Mouse (Mus musculus) left cerebral cortex, postnatal 10 days (tissue): ENCODE data around the gene Dmp1. TPM values are rescaled to one million over a fixed set of nuclear protein-coding genes. Genes with fewer than 3 reads are reported as not detected.

Experiments used
- DNase-seq, 2 experiments: peaks; one replicate each; pipeline ENCODE4 v3.0.0; 2021 to 2022; ENCODE audit warnings: low spot score in 2 of 2, mixed read lengths in 1 of 2; ENCODE audit errors: extremely low spot score in 1 of 2
- intact Hi-C: fragments of 180-260 bp; cut with DNase I; formaldehyde crosslinking; loops from one replicate; pipeline ENCODE4 v1.15.1; 2025
- total RNA-seq, 2 experiments: library from RNA; stranded (reverse); gene quantifications; 2 replicates each; pipeline ENCODE4 v1.2.3; 2021

Gene Dmp1
- total RNA-seq: under 1 TPM; 0.73 to 0.79 TPM

GRCm38 (mm10) chr5:104202351-104202750 is at the start of gene Dmp1:
TSS of gene Dmp1 (plus strand) at chr5:104202613.
- no peak for DNase-seq
- intact Hi-C loops: no loop called here

- DNase-seq: no peak
- intact Hi-C loops: no loop called here
Measured at GRCm38 (mm10) chr5:104157701-104158100, 44.7 kb upstream of the Dmp1 start.

GRCm38 (mm10) chr5:104158332-104159052 is 43.9 kb upstream of the Dmp1 start:
- DNase-seq: peak; percentile 36 to 48
- intact Hi-C loops: no loop called here

- intact Hi-C loops: no loop called here
- no peak for DNase-seq
Measured at GRCm38 (mm10) chr5:104160581-104160980, 41.8 kb upstream of the Dmp1 start.

GRCm38 (mm10) chr5:104161390-104161789 is 41.0 kb upstream of the Dmp1 start:
- DNase-seq: no peak
- intact Hi-C loops: no loop called here

GRCm38 (mm10) chr5:104163536-104163935 is 38.9 kb upstream of the Dmp1 start:
- intact Hi-C loops: no loop called here

GRCm38 (mm10) chr5:104170412-104170811 is 32.0 kb upstream of the Dmp1 start, which contains the start of gene Dspp:
TSS of gene Dspp (plus strand) at chr5:104170712.
- intact Hi-C loops: no loop called here
- DNase-seq: no peak

More at GRCm38 (mm10) chr5:104163536-104163935, 38.9 kb upstream of the Dmp1 start:
- DNase-seq: no peak

- intact Hi-C loops: no loop called here
- peak; percentile 24 to 30 for DNase-seq
Measured at GRCm38 (mm10) chr5:104173094-104173493, 29.3 kb upstream of the Dmp1 start.

GRCm38 (mm10) chr5:104183743-104184142 is 18.7 kb upstream of the Dmp1 start:
- intact Hi-C loops: no loop called here
- no peak for DNase-seq

- no peak for DNase-seq
- intact Hi-C loops: no loop called here
Measured at GRCm38 (mm10) chr5:104187281-104187680, 15.1 kb upstream of the Dmp1 start.

GRCm38 (mm10) chr5:104195086-104195485 is 7.3 kb upstream of the Dmp1 start:
- intact Hi-C loops: no loop called here

GRCm38 (mm10) chr5:104201153-104201950 is 1.1 kb upstream of the Dmp1 start:
- DNase-seq: no peak
- intact Hi-C loops: no loop called here

More at GRCm38 (mm10) chr5:104195086-104195485, 7.3 kb upstream of the Dmp1 start:
- DNase-seq: no peak

- DNase-seq: peak in 1 of 2 experiments; percentile 39
- intact Hi-C loops: no loop called here
Measured at GRCm38 (mm10) chr5:104212531-104212930, 10.1 kb downstream of the Dmp1 start.

GRCm38 (mm10) chr5:104218926-104219325 is 16.5 kb downstream of the Dmp1 start:
- intact Hi-C loops: loop anchor here (2.0 to 5.0 kb wide), 2 partner anchors 114 to 228 kb away; no protein-coding TSS in a partner anchor
- DNase-seq: peak; percentile 40 to 57

- no peak for DNase-seq
- intact Hi-C loops: no loop called here
Measured at GRCm38 (mm10) chr5:104224299-104224698, 21.9 kb downstream of the Dmp1 start.

GRCm38 (mm10) chr5:104224750-104225149 is 22.3 kb downstream of the Dmp1 start:
- intact Hi-C loops: no loop called here

GRCm38 (mm10) chr5:104228497-104228896 is 26.1 kb downstream of the Dmp1 start:
- intact Hi-C loops: no loop called here

More at GRCm38 (mm10) chr5:104224750-104225149, 22.3 kb downstream of the Dmp1 start:
- DNase-seq: no peak

GRCm38 (mm10) chr5:104236741-104237140 is 34.3 kb downstream of the Dmp1 start:
- intact Hi-C loops: no loop called here
- DNase-seq: no peak

More at GRCm38 (mm10) chr5:104228497-104228896, 26.1 kb downstream of the Dmp1 start:
- DNase-seq: no peak

GRCm38 (mm10) chr5:104239674-104240378 is 37.4 kb downstream of the Dmp1 start:
- peak in 1 of 2 experiments; percentile 23 for DNase-seq
- intact Hi-C loops: no loop called here
